Mouse (Mus musculus) forebrain, embryonic 11.5 days (tissue): ENCODE measurements around the gene 2410004P03Rik. TPM values are rescaled to one million over a fixed set of nuclear protein-coding genes. Genes with fewer than 3 reads are reported as not detected.
"Not testable (repeated sequence)": the region's sequence is repeated elsewhere in the genome, so short reads cannot be mapped to it uniquely, and the experiment has no call there.

Source experiments
- ATAC-seq: fragments of 200-750 bp; cut with Nextera tagmentation; replicated peaks from 2 replicates; pipeline ENCODE4 v1.8.0; 2017; ENCODE audit warnings: moderate TSS enrichment; ENCODE audit not compliant: low FRiP score
- DNase-seq: peaks from one replicate; pipeline ENCODE4 v3.0.0-alpha.2; 2017; ENCODE audit warnings: low spot score
- H3K27ac ChIP-seq: fragments of 300-500 bp; sonication (generic); 2 replicates; pipeline ENCODE4 v1.5.1; 2014; ENCODE audit warnings: low read depth, low read length
- H3K27me3 ChIP-seq: fragments of 300-500 bp; sonication (generic); 2 replicates; pipeline ENCODE4 v1.6.1; 2014; ENCODE audit warnings: mild to moderate bottlenecking, low read length, mixed read lengths; ENCODE audit not compliant: control insufficient read depth, insufficient read depth
- H3K36me3 ChIP-seq: fragments of 300-500 bp; sonication (generic); 2 replicates; pipeline ENCODE4 v1.6.1; 2014; ENCODE audit warnings: mild to moderate bottlenecking, low read length, moderate library complexity, mixed read lengths; ENCODE audit not compliant: control insufficient read depth, insufficient read depth
- H3K4me1 ChIP-seq: fragments of 300-500 bp; sonication (generic); replicated peaks from 2 replicates; pipeline ENCODE4 v1.6.1; 2014; ENCODE audit warnings: low read length, mixed read lengths; ENCODE audit not compliant: control insufficient read depth, insufficient read depth
- H3K4me2 ChIP-seq: fragments of 300-500 bp; sonication (generic); 2 replicates; pipeline ENCODE4 v1.6.1; 2014; ENCODE audit warnings: low read depth, mild to moderate bottlenecking, low read length, moderate library complexity, mixed read lengths; ENCODE audit not compliant: severe bottlenecking
- H3K4me3 ChIP-seq: fragments of 300-500 bp; sonication (generic); 2 replicates; pipeline ENCODE4 v1.5.1; 2014; ENCODE audit warnings: low read depth, low read length
- H3K9ac ChIP-seq: fragments of 300-500 bp; sonication (generic); 2 replicates; pipeline ENCODE4 v1.6.1; 2014; ENCODE audit warnings: low read length
- H3K9me3 ChIP-seq: fragments of 300-500 bp; sonication (generic); 2 replicates; pipeline ENCODE4 v1.6.1; 2016; ENCODE audit warnings: low read length, mixed read lengths; ENCODE audit not compliant: control insufficient read depth
- WGBS: fragments of 180-500 bp; shearing (Covaris S2); extraction: QIAGEN DNeasy Blood & Tissue Kit; methylation state at CpG from one replicate; pipeline ENCODE4 v1.1.7; 2014; 5-methylcytosine and 5-hydroxymethylcytosine counted together
- polyA plus RNA-seq: library from polyadenylated mRNA; unstranded; fragments of >200 nt; fragmentation: Nextera tagmentation; extraction: Ambion mirVana; gene quantifications from 2 replicates; pipeline ENCODE4 v1.2.1, GENCODE M21; 2014

The 2410004P03Rik gene
- polyA plus RNA-seq, 1 experiment from 2014 or later = 0.32 TPM

- Histone ChIP-seq H3K27ac (no peak overlapping the region), H3K4me1 (no peaks in the 10 kb centered on the region), H3K9ac (no peak overlapping the region), H3K36me3 (no peaks in the 10 kb centered on the region), H3K4me3 (no peak overlapping the region), H3K9me3 (no peaks in the 10 kb centered on the region), H3K27me3 (no peaks in the 10 kb centered on the region), H3K4me2 (no peak overlapping the region)
- 86% methylated on average over 5 of the region's 5 CpGs for WGBS
- no peak for ATAC-seq
- DNase-seq = no peak
These were observed 23.1 kb upstream of the 2410004P03Rik start for GRCm38 (mm10) chr12:17034671-17035070.

GRCm38 (mm10) chr12:17033464-17033841 is 21.9 kb upstream of the 2410004P03Rik start:
- Histone ChIP-seq H3K4me3 (no peak overlapping the region), H3K4me1 (no peaks in the 10 kb centered on the region), H3K27ac (no peak overlapping the region), H3K36me3 (no peaks in the 10 kb centered on the region), H3K4me2 (no peak overlapping the region), H3K9ac (no peak overlapping the region), H3K9me3 (no peaks in the 10 kb centered on the region), H3K27me3 (no peaks in the 10 kb centered on the region)
- ATAC-seq = no peak
- WGBS = 80% methylated on average over 9 of the region's 9 CpGs
- DNase-seq = no peak

GRCm38 (mm10) chr12:17032694-17033463 is 21.4 kb upstream of the 2410004P03Rik start:
- H3K9ac ChIP-seq = no peak overlapping the region
- WGBS = 48% methylated on average over 13 of the region's 13 CpGs
- no peak overlapping the region for H3K4me3 ChIP-seq
- no peak overlapping the region for H3K4me2 ChIP-seq
- no peaks in the 10 kb centered on the region for H3K9me3 ChIP-seq
- no peaks in the 10 kb centered on the region for H3K36me3 ChIP-seq
- H3K27ac ChIP-seq = no peak overlapping the region
- no peaks in the 10 kb centered on the region for H3K4me1 ChIP-seq
- no peaks in the 10 kb centered on the region for H3K27me3 ChIP-seq
- DNase-seq = peak; percentile 88
- 0 out of 2 replicates have a peak, but pooled peaks have one; percentile 58 for ATAC-seq

DNA sequence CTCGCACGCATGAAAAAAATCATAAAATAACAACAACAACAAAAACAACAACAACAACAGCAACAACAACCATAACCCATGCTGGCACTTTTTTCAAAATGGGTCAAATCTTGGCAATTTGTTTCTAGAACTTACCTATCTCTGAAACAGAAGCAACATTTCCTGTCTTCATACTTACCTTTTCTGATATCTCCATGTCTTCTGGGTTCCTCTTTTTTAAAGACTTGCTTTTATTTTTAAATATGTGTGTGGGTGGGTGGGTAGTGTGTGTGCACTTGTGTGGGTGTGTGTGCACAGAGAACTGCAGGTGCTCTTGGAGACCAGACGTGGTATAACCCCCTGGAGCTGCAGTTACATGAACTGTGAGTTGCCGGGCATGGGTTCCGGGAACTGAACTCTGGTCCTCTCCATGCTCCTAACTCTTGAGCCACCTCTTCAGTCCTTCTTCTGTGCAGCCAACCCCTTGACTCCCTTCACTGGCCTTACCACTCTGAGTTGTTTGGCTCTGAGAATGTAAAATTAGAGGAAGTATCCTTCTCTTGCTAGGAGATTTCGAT is 13.1 kb upstream of the 2410004P03Rik start:
- H3K4me2 ChIP-seq = no peak overlapping the region
- H3K4me1 ChIP-seq = no peaks in the 10 kb centered on the region
- no peaks in the 10 kb centered on the region for H3K9me3 ChIP-seq
- H3K36me3 ChIP-seq = no peaks in the 10 kb centered on the region
- no peak for ATAC-seq
- no peak overlapping the region for H3K27ac ChIP-seq
- no peaks in the 10 kb centered on the region for H3K27me3 ChIP-seq
- 92% methylated on average over 6 of the region's 6 CpGs for WGBS
- no peak for DNase-seq
- H3K4me3 ChIP-seq = no peak overlapping the region
- H3K9ac ChIP-seq = no peak overlapping the region

DNA sequence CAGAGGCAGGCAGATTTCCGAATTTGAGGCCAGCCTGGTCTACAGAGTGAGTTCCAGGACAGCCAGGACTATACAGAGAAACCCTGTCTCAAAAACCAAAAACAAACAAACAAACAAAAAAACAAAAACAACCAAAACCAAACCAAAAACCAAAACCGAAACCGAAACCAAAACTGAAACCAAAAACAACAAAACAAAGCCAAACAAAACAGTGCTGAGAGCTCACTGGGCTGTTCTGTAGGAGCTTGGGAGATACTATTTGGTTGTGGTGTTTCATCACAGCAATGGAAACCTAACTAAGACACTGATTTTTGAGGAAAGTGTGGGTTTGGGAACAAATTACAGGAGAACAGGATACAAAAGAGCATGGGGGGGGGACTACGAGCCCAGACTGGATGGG is 10.6 kb upstream of the 2410004P03Rik start:
- H3K36me3 ChIP-seq = no peaks in the 10 kb centered on the region
- no peak overlapping the region for H3K4me2 ChIP-seq
- no peak overlapping the region for H3K27ac ChIP-seq
- no peaks in the 10 kb centered on the region for H3K27me3 ChIP-seq
- DNase-seq (no peak), ATAC-seq (no peak)
- no peaks in the 10 kb centered on the region for H3K4me1 ChIP-seq
- no peak overlapping the region for H3K4me3 ChIP-seq
- no peak overlapping the region for H3K9ac ChIP-seq
- WGBS = 84% methylated on average over 4 of the region's 4 CpGs
- no peaks in the 10 kb centered on the region for H3K9me3 ChIP-seq

DNA sequence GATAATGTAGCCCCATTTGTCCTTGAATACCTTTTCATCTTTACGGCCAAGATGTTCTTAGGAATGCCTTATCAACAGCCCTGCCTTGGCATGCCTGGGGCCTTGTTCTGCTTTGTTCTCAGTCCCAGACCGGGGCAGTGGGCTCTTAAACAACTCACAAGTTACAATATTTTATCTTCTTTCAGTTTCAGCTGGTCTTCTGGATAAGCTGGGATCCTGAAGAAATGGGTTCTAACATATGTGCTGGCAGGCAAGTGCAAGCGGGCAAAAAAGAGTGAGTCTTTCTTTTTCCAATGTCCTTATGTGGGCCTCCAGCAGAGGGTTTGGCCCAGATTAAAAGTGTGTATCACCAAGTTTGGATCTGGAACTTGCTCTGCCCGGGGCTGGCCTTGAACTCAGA is 9.6 kb upstream of the 2410004P03Rik start:
- not testable (repeated sequence) for ATAC-seq, DNase-seq
- WGBS = 92% methylated on average over 4 of the region's 4 CpGs

GRCm38 (mm10) chr12:17018468-17018867 is 6.9 kb upstream of the 2410004P03Rik start:
- DNase-seq = peak; percentile 79
- Histone ChIP-seq H3K36me3 (no peaks in the 10 kb centered on the region), H3K27ac (no peak overlapping the region), H3K9me3 (no peaks in the 10 kb centered on the region), H3K9ac (no peak overlapping the region), H3K4me1 (no peaks in the 10 kb centered on the region), H3K4me3 (no peak overlapping the region), H3K27me3 (no peaks in the 10 kb centered on the region), H3K4me2 (no peak overlapping the region)
- ATAC-seq = no peak
- WGBS = 32% methylated on average over 4 of the region's 4 CpGs

More for the DNA sequence above, 9.6 kb upstream of the 2410004P03Rik start:
- H3K4me3 ChIP-seq, H3K4me1 ChIP-seq, H3K36me3 ChIP-seq, H3K4me2 ChIP-seq, H3K27ac ChIP-seq, H3K27me3 ChIP-seq, H3K9ac ChIP-seq, H3K9me3 ChIP-seq: not testable (repeated sequence)

- no peak overlapping the region for H3K9ac ChIP-seq
- no peaks in the 10 kb centered on the region for H3K9me3 ChIP-seq
- ATAC-seq (no peak), DNase-seq (no peak)
- H3K4me3 ChIP-seq = no peak overlapping the region
- no peak overlapping the region for H3K27ac ChIP-seq
- H3K4me1 ChIP-seq = no peaks in the 10 kb centered on the region
- H3K27me3 ChIP-seq = no peaks in the 10 kb centered on the region
- H3K4me2 ChIP-seq = no peak overlapping the region
- no peaks in the 10 kb centered on the region for H3K36me3 ChIP-seq
- WGBS = 95% methylated on average over 2 of the region's 2 CpGs
These were observed 4.2 kb upstream of the 2410004P03Rik start for GRCm38 (mm10) chr12:17015711-17016110.
